Mouse (Mus musculus): ENCODE measurements at regions not wholly inside any gene's neighbourhood (a gene's known extent, or its start where the extent isn't known, plus 50 kb on each side); places are given as distances from the start of the nearest gene placed in this dataset.

DNA sequence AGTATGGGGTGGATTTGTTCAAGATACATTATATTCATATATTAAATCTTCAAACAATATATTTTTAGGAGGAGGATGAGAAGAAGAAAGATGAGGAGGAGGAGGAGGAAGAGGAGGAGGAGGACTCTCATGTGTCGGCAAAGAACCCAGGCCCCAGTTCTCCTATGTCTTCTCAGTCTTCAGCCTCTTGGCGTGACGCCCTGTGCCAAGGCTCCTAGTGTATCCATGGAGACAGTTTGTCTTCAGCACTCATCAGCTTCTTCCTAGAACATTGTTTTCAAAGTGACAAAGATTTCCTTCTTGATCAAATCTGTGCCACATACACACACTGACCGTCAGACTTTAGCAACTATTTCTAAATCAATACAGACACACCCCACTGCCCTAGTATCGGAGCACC is 156.4 kb upstream of the Tox3 start:
- no peak for DNase-seq (ENCODE audit: low spot score in 2 of 2)

DNA sequence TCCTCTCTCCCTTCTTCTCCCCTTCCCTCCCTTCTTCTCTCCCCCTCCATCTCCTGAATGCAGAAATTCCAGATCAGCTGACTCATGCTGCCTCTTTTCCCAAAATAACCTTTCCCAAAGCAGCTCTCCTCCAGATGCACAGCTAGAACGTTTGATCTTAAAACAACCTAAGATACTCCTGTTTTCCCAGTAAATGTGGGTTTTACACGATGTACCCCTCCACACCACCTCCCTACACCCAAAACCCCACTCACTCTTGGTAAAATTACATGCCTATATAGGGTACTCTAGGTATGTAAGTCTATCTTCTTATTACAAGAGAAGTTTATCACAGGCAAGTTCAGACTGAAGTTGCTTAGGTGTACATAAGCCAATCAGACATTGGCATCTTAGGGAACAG is 155.2 kb upstream of the Tox3 start:
- DNase-seq (ENCODE audit: low spot score in 2 of 2): no peak

DNA sequence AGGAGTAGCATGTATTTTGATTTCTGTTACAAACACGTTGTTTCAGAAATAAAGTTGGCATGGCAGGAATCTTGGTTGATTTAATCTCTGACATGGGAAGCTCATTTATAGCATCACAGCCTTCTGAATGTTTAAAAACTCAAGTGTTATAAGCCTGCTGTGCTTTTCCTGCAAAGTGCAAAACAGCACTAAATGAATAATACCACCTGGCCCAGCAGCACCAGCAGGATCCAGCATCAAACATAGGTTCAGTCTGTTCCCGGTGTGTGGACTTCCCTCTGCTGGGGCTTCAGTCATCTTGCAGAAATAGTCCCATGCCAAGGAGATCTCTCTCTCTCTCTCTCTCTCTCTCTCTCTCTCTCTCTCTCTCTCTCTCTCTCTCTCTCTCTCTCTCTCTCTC is 154.7 kb upstream of the Tox3 start:
- DNase-seq (ENCODE audit: low spot score in 2 of 2): no peak

DNA sequence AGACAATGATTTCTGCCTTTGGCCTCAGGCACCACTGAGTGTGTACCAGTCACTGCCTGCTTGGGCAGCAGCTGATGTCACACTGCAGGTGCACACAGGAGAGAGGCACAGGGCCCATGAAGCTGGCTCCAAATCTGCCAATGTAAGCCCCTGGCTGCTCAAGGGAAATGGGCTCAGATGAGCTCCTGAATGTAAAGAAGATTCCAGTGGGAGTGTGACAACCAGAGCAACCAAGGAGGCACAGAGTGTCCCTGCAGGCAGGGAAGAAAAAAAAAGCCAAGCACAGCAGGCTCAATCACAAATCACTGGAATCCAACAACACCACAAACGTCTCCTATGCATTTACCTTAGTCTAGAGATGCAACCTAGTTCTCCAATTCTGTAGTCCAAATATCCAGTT is 151.2 kb upstream of the Tox3 start:
- DNase-seq (ENCODE audit: low spot score in 2 of 2): no peak

DNA sequence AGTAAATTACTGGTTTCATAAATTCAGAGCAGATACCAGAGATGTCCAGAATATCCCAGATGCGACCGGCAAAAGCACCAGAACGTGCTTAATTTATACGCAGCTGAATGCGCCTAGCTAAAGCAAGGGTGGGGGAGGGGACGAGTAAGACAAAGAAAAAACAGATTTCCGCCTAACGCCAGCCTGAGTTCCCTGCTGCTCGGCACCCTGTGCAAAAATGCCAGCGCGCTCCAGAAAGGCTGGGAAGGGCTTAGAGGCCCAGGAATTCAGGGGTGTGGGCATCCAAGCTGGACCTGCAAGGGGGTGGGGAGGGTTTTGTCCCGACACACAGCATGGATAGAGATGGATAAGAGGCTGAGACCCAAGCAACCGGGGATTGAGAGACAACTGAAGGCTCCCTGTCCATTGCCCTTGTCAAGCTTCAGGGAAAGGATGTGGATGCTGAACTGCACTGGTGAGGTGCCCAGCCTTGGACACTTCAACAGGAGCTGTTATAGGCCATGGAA is 148.6 kb upstream of the Tox3 start:
- peak in 1 of 2 experiments; percentile 80 for DNase-seq (ENCODE audit: low spot score in 2 of 2)

DNA sequence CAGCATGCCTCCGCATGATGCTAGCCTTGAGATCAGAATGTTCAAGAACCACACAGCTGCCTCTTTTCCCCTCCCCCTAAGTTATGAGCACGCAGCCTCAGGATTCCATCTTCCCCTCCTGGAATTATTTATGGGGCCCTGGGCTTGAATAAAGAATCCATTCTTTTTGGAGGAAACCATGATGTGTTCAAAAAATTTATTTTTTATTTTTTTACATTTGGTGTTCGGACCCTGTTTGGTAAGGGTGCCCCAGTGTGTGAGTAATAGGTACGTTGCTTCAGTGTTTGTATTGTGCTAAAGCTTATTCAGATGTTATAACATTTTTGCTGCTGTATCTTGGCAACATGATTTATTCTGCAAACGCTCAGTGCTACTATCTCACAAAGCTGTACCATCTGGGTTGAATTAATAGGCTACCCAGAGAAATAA is 147.8 kb upstream of the Tox3 start:
- no peak for DNase-seq (ENCODE audit: low spot score in 2 of 2)

DNA sequence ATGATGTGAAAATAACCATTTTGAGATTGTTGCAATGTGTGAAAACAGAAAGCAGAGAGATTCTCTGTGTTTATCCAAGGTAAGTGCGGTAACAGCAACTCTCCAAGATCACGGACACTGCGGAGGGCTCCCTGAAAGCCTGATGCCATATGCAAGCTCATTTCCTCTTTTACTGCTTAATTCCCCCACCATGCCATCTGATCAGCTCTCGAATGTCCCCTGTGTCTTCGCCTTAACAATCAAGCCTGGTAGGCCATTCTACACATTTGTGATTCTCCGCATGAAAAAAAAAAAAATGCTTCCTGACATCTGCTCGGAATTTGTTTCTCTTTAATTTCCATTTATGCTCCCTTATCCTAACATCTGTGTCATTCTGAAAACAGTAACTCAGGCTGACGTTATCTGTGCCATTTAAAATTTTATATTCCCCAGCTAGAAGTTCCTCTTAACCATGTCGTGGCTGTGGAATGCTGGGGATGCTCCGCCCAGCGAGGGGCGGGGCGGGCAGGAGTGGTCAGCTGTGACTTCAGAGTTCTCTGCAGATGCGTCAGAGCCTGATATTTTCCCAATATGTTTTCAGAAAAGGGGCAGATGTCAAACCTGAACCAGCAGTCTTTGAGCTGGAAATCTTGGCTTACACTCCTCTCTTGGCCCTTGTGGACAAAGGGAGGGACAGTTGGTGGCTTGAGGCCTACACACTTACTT is 144.5 kb upstream of the Tox3 start:
- DNase-seq (ENCODE audit: low spot score in 2 of 2): peak in 1 of 2 experiments; percentile 42

DNA sequence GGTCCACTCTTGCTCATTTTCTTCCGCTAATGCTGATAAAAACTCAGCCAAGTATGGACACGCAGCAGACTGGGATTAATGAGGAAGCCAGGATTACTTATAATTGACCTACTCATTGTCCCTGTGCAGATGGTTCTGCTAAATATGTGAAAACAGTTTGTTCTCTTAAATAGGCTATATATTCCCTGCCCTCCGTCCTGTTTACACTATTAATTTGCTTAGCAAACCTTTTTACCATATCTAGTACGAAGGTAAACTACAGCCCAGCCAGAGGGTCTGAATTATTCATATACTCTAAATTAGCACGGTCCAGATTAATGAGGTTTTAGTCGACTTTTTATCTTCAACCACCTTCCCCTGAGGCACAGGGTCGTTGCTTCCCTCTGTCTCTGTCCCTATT is 143.5 kb upstream of the Tox3 start:
- no peak for DNase-seq (ENCODE audit: low spot score in 2 of 2)

DNA sequence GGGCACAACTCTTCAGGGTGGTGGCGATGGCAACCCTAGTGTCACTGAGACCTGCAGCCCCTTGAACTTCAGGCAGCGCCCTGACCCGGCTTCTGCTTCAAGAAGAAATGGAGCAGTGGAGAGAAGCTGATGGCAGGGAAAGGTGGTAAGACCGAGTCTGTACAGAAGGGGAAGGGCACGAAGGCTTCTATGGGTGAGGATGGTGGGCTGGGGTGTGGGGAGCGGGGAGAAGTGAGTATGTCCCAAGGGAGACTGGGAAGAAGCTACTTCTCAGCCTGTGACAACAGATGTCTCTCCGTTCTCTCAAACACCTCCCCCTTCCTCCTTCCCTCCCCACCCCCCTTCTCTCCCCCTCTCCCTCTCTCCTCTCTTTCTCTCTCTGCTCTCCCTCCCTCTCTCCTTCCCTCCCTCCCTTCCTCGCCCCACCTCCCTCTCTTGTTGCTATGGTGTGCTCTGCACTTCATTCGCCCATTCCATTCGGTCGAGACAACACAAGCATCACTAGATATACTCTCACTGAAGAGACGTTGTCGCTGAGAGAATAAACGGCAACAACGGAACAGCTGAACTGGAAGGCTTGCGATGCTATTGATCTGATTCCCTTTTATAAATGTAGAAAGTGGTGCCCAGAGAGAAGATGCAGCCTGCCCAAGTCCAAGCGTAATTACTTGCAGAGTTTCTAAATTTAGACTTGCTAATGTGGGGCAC is 142.7 kb upstream of the Tox3 start:
- DNase-seq (ENCODE audit: low spot score in 2 of 2): peak in 1 of 2 experiments; percentile 44

DNA sequence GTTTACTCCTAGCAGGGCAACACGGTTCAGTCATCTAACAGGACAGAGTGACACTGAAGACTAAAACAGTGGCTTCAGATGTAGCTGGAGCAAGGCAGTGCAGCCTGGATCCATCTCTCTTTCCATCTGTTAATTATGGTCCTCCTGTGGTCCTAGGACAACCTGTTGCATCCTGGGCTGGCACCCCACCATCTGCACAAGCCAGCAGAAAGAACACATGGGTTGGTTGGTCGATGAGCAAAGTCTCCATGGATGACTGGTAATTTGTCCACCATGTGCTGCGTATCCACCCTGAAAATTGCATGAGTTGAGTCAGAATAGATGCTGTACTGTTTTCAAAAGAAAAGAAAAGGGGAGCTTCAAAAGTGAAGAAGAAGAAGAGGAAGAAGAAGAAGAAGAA is 138.4 kb upstream of the Tox3 start:
- DNase-seq (ENCODE audit: low spot score in 2 of 2): no peak

DNA sequence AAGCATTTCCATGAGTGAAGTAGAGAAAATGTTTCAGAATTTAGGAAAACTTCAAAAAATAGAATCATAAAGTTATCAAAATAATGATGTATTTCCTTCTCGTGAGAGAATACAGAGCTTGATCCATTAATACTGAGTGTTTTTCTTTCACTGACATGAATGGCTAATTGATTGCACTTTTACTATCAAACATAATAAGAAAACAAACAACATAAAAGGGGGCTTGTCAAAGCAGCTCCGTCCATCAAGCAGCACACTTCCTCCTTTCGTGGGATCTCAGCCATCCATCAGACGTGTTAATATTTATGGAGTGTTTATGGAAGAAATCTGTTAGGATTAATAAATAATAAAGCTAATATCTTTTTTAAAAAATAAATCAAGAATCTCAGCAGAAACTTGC is 130.0 kb upstream of the Tox3 start:
- no peak for DNase-seq (ENCODE audit: low spot score in 2 of 2)

DNA sequence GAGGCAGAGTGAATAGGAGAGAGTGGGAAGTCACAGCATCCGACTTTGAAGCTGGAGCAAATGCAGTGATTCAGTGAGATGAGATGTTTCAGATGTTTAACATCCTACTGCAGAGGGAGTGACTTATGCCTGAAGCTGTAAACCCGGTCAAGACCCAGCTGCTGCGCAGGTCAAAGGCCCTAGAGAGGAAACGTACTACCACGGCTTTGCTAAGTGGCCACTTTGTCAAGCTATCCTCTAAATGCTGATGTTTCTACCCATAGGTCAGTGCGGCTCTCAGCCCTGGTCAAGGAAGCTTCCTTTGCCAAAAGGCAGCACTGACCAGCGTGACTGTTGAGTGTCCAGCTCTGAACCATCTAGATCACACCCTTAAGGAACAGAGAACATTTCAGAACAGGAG is 125.9 kb upstream of the Tox3 start:
- DNase-seq (ENCODE audit: low spot score in 2 of 2): no peak

DNA sequence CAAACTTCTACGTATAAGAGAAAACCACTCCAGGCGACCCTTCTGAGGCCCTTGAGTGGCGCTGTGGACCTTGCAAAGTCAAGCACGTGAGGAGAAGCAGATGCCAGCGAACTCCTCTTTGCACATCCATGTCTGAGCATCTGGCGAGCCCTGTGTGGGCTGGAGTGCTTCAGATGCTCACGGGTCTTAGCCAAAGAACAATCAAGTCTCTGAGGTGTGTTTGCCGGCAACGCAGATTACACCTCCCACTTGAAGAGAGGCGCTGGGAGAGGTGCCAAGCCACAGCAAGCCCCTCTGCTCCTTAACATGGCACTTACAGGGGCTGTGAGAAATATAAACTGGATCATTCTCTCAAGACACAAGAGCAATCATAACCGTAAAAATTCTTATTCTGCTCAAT is 122.7 kb upstream of the Tox3 start:
- DNase-seq (ENCODE audit: low spot score in 2 of 2): no peak

DNA sequence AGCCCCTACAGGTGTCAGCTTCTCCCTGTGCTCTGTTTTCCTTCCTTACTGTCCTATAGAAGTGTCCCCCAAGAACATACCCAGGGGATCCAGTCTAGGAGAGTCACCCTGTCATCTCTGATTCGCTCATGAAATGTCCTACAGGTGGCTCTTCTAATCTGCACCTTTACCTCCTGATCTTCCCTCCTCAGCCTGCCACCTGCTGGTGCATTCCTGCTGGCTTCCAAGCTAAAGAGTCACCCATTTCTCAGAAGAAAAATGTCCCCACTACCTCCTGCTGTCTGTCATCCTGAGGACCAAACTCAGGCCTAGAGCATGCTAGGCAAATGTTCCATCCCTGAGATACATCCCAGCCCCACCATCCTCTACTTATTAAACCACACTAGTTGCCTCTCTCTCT is 115.6 kb upstream of the Tox3 start:
- DNase-seq (ENCODE audit: low spot score in 2 of 2): no peak

DNA sequence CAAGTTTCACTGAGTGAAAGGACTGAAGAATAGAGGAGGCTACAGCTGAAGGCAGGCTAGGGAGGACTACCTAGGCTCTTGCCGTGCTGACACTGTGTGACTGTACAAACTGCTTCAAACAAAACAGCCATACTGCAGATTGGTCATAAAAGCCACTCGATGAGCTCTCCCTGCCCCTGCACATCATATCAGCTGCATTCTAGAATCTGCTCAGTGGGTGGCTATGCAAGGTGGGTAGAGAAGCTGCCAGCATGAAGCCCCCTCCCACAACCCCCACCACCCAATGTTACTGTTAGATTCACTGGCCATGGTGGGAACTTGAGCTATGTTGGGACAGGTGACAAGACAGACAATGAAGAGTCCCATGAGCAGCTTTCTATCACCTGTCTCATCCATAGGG is 107.2 kb upstream of the Tox3 start:
- DNase-seq (ENCODE audit: low spot score in 2 of 2): no peak

DNA sequence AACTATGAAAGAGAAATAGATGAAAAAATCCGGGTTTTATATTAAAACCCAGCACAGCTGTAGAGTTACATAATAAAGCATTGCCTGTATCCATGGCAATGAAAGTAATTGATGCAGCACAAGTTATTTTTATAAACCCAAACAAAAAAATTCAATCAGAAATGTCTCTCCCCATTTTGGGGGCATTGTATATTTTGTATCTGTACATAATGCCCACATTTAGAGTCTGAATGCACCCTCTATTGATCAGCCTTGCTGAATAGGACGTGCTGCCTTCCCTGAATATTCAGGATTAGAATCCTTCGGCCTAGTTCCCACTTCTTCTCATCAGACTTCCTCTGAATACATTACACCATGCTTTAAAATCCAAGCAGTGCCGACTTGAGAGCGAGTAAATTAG is 106.0 kb upstream of the Tox3 start:
- DNase-seq (ENCODE audit: low spot score in 2 of 2): peak; percentile 28 to 60

DNA sequence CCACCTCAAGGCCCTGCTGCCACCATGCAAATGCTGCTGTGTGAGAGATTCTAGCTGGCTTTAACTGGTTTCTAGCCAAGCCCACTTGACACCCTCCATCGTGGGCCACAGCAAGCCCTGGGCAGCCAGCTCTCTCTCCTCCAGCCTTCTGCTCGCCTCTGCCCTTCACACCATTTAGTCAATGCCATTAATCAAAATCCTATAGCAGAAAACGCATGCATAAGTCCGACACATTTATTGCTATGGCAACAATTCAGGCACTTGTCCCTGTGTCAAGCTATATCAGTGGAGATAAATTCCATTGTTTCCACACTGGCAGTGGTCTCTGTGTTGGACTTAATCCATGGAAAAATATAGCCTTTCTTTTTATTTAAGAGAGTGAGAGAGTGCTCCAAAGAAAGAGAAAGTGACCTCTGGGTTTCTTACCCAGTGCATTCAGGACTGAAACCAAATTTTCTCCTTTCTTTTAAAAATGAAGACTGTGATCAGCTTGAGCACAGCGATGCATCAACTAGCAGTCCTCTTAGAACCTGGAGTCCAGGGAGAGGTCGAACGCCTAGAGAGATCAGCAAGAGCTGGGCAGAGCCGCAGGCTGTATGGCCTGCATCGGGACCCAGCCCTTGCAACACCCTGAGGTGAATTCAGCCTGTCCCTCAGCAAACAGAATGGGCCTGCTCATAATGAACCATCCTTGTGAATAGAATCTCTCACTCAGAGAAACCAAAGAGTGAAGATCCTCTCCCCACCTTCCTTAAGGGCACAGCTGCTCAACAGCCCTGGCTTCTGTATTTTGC is 93.1 kb upstream of the Tox3 start:
- no peak for DNase-seq (ENCODE audit: low spot score in 2 of 2)

DNA sequence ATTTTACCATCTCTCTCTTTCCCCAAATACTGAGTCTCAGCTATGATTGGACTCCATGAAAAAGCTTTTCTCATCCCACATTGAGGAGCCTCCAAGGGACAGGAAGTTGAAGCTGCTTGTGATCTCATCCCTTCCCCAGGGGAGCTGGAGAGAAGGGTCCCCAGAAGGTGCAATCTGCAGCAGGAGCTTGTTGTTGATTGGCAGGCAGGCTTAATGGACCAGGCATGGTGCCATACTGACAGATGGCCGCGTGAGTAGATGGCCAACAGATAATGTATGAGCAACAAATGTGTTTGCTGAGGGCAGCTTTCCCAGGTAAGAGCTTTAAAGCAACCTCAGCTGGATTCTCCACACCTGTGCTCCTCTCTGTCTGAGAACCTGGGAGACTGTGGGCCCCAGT is 65.9 kb upstream of the Tox3 start:
- no peak for DNase-seq (ENCODE audit: low spot score in 2 of 2)
